Mouse (Mus musculus): Measurements from ENCODE around the gene Bad.

- TF ChIP-seq CTCF (IDR thresholded peaks at IDR 0.05; ENCODE audit: low read depth) (no peak), EP300 (IDR thresholded peaks at IDR 0.05; ENCODE audit: low read depth) (no peak)
These were observed 37.4 kb downstream of the Bad start for GRCm38 (mm10) chr19:6979001-6979479.

Measured in heart, postnatal 0 days (tissue).